9 mouse cellular contexts compared by ENCODE assay signal in the genomic region with DNA sequence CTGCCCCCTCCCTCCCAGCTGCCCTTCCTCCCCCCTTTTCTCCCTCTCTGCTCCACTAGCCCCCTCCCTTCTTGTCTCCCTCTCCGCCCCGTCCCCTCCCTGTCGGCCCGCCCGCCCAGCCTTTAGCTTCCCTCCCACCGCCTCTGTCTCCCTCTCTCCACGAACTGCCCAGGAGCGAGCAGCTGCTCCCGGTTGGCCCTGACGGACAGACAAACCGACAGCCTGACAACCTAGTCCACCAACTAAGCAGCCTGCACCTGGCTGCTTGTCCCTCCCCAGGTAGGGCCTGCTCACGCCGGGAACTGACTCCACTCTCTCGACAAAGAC. TPM values are rescaled to one million over a fixed set of nuclear protein-coding genes. Genes with fewer than 3 reads are reported as not detected.
A peak's percentile ranks its signal among the peaks of the same experiment; 100 is the strongest.
DNase-seq lines count a peak whose midpoint lies in the region; ATAC-seq lines count a peak whose summit lies in the region.
"Had no signal": no experiment of that assay in that cellular context is flagged by ENCODE, and none has a peak within 500 bp of the region (broad histone marks: within the 10 kb centered on the region; RNA-seq: fewer than 3 reads in every experiment).

A gene (plus strand): TSS at position 119 of the 327 bp plus-strand sequence.

- WGBS in embryonic facial prominence, embryonic 13.5 days: 19% methylated on average over 11 of the region's 14 CpGs
- WGBS in heart, embryonic 15.5 days: 25% methylated on average over 14 of the region's 14 CpGs
- WGBS in midbrain, embryonic 11.5 days: 29% methylated on average over 10 of the region's 14 CpGs

- peak within 1 kb of the TSS; percentile 75 for H3K9ac ChIP-seq in embryonic facial prominence, embryonic 13.5 days
- H3K9ac ChIP-seq in heart, embryonic 15.5 days: peak within 1 kb of the TSS; percentile 43
- no peak within 1 kb of the TSS for H3K9ac ChIP-seq in midbrain, embryonic 11.5 days (ENCODE audit: low read length)

- H3K36me3 ChIP-seq in embryonic facial prominence, embryonic 13.5 days: peaks cover 4% of the 10 kb centered on the region; the same call in 1 of the 2 replicates
- no peaks in the 10 kb centered on the region for H3K36me3 ChIP-seq in heart, embryonic 15.5 days
- no peaks in the 10 kb centered on the region for H3K36me3 ChIP-seq in midbrain, embryonic 11.5 days (ENCODE audit: control insufficient read depth, insufficient read depth, low read length)

- no peaks in the 10 kb centered on the region for H3K9me3 ChIP-seq in embryonic facial prominence, embryonic 13.5 days
- H3K9me3 ChIP-seq in heart, embryonic 15.5 days (replicated peaks): no peaks in the 10 kb centered on the region
- no peaks in the 10 kb centered on the region for H3K9me3 ChIP-seq in midbrain, embryonic 11.5 days (ENCODE audit: control insufficient read depth, low read length)

- no peak for DNase-seq in left cerebral cortex, adult 18-20 months (ENCODE audit: low spot score in 2 of 2)
- DNase-seq in left cerebral cortex, adult 11 months (ENCODE audit: low spot score): no peak
- no peak for DNase-seq in layer of hippocampus, postnatal 25 days (ENCODE audit: extremely low spot score in 1 of 2, low spot score in 1 of 2)
- no peak for DNase-seq in midbrain, embryonic 11.5 days (ENCODE audit: low spot score, missing footprints)
- no peak for DNase-seq in thymus, postnatal 25 days
- no peak for DNase-seq in thymus, adult 18-20 months

- ATAC-seq in embryonic facial prominence, embryonic 13.5 days (ENCODE audit: insufficient number of reproducible peaks, insufficient read depth, low FRiP score, low TSS enrichment, low read depth): peak; percentile 49; the same call in 1 of the 2 replicates
- ATAC-seq in heart, embryonic 15.5 days (replicated peaks; ENCODE audit: insufficient number of reproducible peaks, insufficient read depth, low FRiP score, low read depth): 0 out of 2 replicates have a peak, but pooled peaks have one; percentile 29
- ATAC-seq in midbrain, embryonic 11.5 days (ENCODE audit: low FRiP score): no peak

- peak within 1 kb of the TSS; percentile 48 for H3K4me3 ChIP-seq in embryonic facial prominence, embryonic 13.5 days
- peak within 1 kb of the TSS; percentile 44 for H3K4me3 ChIP-seq in heart, embryonic 15.5 days
- no peak within 1 kb of the TSS for H3K4me3 ChIP-seq in midbrain, embryonic 11.5 days (ENCODE audit: low read depth, low read length)

- H3K4me2 ChIP-seq in embryonic facial prominence, embryonic 13.5 days: peak within 1 kb of the TSS; percentile 69
- H3K4me2 ChIP-seq in heart, embryonic 15.5 days: peak within 1 kb of the TSS; percentile 52
- H3K4me2 ChIP-seq in midbrain, embryonic 11.5 days: no peak within 1 kb of the TSS

- peaks cover 46% of the 10 kb centered on the region for H3K4me1 ChIP-seq in embryonic facial prominence, embryonic 13.5 days
- H3K4me1 ChIP-seq in heart, embryonic 15.5 days (replicated peaks): no peaks in the 10 kb centered on the region; the same call in none of the 2 replicates
- no peaks in the 10 kb centered on the region for H3K4me1 ChIP-seq in midbrain, embryonic 11.5 days (ENCODE audit: control insufficient read depth, insufficient read depth, low read length)

- peak within 1 kb of the TSS; percentile 90 for H3K27ac ChIP-seq in embryonic facial prominence, embryonic 13.5 days
- H3K27ac ChIP-seq in heart, embryonic 15.5 days: peak within 1 kb of the TSS; percentile 66
- no peak within 1 kb of the TSS for H3K27ac ChIP-seq in midbrain, embryonic 11.5 days (ENCODE audit: low read depth, low read length)

- peaks cover 10% of the 10 kb centered on the region for H3K27me3 ChIP-seq in embryonic facial prominence, embryonic 13.5 days
- H3K27me3 ChIP-seq in heart, embryonic 15.5 days: peaks cover 6% of the 10 kb centered on the region; the same call in 1 of the 2 replicates
- H3K27me3 ChIP-seq in midbrain, embryonic 11.5 days (ENCODE audit: control insufficient read depth, insufficient read depth, low read length): no peaks in the 10 kb centered on the region

RNA-seq across cellular contexts. Expression of the gene that starts here (rescaled TPM):
- total RNA-seq in left cerebral cortex, adult 18-20 months (2021): 10 to 100 TPM; 17.4 to 18.5 TPM
- polyA plus RNA-seq in embryonic facial prominence, embryonic 13.5 days (2015; fragmentation: Nextera tagmentation; extraction: Ambion mirVana): 121 and 154 TPM in 2 replicates
- 110 and 151 TPM in 2 replicates for polyA plus RNA-seq in heart, embryonic 15.5 days (2015; fragmentation: Nextera tagmentation; extraction: Ambion mirVana)
- total RNA-seq in layer of hippocampus, postnatal 25 days (2021): 10 to 100 TPM; 16.7 to 17.4 TPM
- polyA plus RNA-seq in midbrain, embryonic 11.5 days (2014; fragmentation: Nextera tagmentation; extraction: Ambion mirVana): 42.1 and 43.4 TPM in 2 replicates
- total RNA-seq: MEL had no signal
